Mouse (Mus musculus) spleen, adult 18-20 months (tissue): Measurements from ENCODE around the gene Gm5134.
"Not testable (repeated sequence)": the region's sequence is repeated elsewhere in the genome, so short reads cannot be mapped to it uniquely, and the experiment has no call there.

Experiments
- DNase-seq, 2 experiments: peaks; one replicate each; pipeline ENCODE4 v3.0.0; 2022; ENCODE audit warnings: mixed read lengths in 2 of 2

Gm5134 gene

DNA sequence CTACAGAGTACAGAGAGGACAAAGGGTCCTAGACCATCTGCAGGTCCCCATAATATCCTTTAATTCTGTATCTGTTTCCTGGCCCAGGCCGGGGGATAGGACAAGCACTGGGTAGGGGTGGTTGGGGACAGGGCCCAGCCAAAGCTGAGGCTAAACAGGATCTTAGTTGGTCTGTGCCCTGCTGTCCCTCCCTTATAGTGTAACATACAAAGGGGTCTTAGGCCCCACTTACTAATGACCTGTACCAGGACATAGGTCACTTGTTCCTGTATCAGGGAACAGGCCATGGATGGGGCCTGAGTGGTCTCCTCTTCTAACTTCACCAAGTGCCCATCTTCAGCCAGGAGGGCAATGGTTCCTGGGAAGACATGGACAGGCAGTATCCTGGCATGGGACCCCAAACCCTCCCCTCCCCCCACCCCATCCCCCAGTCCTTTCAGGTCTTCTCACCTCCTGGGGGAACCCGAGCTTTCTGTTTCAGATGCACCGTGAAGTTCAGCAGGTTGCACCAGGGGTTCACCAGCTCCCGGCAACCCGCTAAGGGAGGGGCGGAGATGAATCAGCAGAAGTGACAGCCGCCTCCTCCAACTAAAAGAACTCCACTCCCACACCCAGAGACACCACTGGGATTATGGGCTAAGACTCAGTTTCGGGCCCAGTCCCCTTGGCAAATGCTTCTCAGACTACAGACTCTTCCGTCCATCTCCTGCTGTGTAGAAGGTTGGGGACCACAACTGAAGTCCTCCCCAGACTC is 14.7 kb upstream of the Gm5134 start:
- no peak for DNase-seq

DNA sequence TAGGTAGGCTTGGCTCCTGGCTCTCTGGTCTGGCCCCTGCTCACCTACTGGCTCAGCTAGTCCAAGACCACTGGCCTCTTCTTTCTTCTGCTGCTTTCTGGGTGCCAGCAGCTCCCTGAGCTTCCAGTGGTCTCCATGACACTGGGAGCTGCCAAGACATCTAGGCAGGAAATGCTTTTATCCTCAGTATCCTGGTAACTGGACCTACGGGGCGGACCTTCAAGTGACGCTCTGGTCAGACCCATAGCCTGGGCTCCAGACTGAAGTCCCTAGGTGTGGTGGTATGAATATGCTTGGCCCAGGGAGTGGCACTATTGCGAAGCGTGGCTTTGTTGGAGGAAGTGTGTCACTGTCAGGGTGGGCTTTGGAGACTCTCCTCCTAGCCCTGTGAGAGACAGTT is 13.8 kb upstream of the Gm5134 start, which contains the start of gene Gm867:
Gene Gm867 (minus strand): TSS at position 153 of the 400 bp plus-strand sequence.
- DNase-seq: no peak

DNA sequence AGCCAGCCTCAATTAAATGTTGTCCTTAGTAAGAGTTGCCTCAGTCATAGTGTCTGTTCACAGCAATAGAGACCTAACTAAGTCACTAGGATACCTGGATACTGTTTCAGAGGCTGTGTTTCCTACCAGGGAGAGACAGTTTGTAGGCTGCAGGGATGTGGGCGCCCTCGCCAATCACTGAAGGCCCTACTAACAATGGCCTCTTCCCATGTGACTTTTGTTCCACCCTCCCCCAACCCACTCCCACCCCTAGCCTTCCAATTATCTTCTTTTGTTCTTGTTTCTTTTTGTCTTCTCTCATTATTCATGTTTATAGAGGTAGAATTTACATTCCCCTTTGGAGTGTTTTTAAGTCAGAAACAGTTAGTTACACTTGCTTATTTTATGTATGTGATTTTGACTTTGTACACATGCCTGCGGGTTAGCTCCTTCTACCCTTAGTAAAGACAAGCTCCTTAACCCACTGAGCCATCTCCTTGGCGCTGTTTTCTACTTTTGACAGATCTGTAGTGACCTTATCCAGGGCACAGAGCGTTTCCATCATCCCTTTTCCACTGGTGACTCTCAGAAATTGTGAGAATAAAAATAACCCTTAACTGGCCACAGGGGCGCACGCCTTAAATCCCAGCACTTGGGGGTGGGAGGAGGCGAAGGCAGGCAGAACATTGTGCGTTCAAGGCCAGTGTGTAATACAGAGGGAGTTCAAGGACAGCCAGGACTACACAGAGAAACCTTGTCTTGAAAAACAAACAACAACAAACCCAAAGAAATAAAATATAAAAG is 13.1 kb upstream of the Gm5134 start:
- DNase-seq: no peak

DNA sequence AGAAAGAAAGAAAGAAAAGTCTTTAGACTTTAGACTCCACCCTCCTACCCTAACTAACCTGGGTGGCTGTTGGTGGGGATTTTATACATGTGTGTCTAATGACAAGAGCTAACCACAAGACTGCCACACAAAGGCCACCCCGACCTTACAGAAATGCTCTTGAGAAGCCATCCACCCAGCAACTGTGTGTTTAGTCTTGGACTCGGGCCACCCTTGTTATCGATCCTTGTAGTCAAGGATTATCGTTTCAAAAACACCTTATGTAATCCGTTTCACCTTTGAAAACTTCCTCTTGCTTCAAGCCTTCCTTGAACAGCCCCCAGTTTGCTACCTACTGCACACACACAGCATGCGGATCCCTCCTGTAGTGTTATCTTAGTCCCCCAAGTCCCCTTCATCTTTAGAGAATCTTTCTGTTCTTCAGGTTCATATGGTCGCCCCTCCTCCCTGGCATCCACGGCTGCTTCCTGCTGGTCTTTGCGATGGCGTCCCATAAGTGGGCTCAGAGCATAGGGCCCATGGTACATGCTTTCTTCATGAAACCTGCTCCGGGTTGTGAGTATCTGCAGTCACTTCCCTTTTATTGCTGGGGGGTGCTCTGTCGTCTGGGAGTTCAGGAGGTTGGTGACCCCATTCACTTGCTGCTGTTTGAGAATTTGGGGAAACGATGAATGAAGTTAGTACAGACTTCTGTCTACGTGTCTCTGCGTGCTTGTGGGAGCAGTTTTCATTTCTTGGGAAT is 11.4 kb upstream of the Gm5134 start, which contains the start of gene Vpreb3:
Gene Vpreb3 (plus strand): TSS at position 322 of the 742 bp plus-strand sequence.
- no peak for DNase-seq

DNA sequence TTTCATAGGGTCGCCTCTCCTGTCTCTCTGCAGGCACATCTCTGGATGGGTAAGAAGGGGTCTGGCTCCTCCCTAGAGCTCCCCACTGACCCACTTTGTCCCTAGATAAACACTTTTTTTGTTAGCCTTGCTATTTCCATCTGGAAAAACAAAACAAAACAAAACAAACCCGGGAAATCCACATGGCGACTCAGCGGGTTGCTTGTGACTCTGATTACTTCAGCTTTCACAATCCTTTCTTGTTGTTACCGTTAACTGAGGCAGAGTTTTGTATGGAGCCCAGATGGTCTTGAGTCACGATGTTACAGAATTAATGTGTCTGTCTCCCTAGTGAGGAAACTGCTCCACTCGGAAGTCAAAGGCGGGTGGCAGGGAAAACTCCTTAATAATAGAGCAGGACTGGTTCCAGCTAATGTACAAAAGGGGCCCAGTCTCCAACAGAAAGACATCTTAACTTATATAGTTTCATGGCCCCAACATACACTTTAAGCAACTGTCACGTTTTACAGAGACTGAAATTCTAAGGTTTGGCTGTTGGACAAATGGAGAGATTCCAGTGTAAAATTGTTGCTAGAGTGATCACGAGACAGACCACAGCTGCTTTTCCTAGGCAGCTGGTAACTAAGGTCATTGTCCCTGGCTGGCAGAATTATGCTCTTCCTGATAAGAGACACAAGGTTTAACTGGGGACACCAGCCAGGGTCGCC is 10.1 kb upstream of the Gm5134 start:
- DNase-seq: no peak

DNA sequence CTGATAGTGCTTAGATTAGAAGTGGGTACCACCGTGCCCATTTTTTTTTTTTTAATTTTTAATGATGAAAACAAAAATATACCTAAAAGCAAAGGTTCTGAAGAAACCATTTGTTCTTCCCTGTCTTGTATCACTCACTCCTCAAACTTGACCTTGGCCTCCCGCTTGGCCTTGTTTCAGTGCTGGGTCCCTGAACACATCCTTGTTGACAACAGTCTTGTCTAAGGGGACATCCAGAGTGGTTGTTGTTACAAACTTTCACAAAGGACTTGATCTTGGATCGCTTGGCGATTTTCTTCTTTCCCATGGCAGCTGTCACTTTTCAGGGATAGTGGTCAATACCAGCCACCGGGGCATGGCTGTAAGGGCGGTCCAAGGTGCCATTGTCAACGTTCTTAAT is 9.1 kb upstream of the Gm5134 start:
- no peak for DNase-seq

DNA sequence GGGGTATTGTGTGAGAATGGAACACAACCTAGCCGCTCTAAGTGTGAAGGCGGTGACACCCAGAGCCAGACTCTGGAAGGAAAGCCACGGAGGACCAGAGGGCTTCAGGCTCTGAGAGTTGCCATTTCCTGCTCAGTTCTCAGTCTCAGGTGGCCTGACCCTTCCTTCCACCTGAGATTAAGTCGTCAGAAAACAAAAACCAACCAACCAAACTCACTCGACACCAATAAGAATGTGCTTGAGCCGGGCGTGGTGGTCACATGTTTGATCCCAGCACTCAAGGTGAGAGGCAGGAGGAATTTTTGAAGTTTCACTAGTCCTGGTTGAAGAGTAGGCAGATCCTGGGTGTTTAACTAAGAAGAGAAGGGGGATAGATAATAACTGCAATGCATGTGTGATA is 8.4 kb upstream of the Gm5134 start:
- no peak for DNase-seq

DNA sequence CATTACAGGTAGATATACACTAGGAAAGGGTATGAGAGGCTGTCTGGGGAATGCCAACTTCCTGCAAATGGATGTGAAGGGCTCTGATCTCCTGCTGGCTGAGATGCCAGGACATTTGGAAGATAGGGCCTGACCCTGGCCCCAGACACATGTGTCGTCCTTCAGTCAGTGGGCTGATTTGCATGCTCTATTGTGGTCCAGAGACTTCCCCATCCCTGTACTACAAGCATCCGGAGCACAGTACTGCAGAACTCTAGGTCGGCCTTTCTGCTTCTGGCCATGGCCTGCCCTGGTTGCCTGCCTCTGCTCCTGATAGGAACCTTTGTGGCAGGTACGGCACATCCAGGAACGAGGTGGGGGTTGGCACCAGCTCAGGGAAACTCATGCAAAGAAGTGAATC is 6.2 kb upstream of the Gm5134 start:
- peak in 1 of 2 experiments; percentile 36 for DNase-seq

DNA sequence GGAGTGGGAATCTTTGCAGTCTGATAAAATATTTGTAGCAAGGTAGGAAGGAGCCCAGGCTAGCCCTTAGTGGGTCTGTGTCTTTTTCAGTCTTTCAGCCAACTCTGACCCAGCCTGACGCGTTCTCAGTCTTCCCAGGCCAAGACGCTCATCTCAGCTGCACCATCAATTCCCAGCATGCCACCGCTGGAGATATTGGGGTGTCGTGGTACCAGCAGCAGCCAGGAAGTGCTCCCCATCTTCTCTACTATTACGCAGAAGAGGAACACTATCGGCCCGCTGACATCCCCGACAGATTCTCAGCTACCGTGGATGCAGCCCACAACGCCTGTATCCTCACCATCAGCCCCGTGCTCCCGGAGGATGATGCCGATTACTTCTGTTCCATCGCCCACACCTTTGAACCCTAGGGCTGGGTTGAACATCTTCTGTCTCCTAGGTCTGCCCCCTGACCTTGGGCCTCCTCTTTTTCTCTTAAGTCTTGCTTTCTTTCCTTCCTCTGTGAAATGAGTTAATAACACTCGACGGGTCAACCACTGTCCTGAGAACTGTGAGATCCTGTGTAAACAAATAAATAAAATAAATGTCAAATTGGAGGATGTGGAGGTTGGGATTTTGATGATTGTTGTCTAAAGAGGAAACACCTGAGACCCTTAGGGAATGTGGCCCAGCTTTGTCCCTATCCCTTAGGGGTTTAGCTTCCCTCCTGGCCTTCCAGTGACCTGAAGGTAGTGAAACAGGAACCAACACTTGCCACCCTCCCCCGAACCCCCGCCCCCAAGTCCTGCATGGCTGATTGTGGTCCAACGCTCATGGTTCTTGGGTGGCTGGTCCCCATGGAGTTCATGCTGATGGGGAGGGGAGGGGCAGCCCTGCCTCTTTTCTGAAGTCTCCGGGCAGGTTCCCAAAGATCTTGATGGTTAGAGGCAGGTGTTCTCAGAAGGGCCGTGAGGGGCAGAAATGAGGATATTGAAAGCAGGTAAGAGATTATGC is 5.0 kb upstream of the Gm5134 start:
- peak; percentile 64 to 70 for DNase-seq

DNA sequence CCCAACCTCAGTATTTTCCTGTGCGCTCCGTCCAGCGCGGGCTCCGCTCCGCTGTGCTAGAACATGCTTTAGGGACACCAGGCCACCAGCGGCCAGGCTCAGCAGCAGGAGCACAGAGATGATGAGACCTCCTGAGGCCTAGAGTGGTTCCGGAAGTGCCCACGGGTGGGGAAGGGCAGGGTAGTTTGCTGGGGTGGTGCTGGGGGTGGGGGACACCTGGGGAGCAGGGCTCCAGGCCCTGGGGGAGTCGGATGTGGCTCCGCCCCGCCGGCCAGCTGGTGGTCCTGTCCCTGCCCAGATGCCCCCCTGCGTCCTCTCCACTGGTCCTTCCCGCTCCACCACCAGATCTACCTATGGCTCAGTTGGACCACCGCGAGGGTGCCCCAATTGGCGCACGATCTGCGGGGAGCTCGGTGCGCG is 3.5 kb upstream of the Gm5134 start:
- peak; percentile 41 to 45 for DNase-seq

DNA sequence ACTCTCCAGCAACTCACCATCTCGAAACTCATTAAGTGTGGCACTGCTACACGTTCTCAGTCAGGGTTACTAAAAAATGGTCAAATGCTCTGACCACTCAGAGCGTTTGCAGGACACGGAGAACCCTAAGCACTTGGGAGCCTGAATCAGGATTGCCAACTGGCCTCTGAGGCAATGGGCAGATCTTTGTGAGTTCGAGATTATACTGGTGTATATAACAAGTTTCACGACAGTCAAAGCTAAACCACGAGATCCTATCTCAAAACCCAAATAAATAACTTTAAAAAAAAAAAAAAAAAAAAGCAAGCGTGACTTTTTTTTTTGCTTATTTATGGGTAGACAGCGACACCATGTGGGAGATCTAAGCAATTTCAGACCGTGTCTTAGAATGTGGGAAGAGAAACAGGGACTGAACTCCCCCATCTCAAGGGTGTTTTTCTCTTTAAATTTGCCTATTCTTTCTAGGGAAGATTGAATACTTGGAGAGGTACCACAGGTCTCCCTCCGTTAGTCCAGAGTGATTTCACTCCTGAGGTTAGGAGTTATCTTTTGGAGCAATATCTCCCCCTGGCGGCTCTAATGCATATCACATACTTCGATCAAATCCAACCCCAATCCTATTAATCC is 2.8 kb upstream of the Gm5134 start:
- DNase-seq: peak in 1 of 2 experiments; percentile 49

DNA sequence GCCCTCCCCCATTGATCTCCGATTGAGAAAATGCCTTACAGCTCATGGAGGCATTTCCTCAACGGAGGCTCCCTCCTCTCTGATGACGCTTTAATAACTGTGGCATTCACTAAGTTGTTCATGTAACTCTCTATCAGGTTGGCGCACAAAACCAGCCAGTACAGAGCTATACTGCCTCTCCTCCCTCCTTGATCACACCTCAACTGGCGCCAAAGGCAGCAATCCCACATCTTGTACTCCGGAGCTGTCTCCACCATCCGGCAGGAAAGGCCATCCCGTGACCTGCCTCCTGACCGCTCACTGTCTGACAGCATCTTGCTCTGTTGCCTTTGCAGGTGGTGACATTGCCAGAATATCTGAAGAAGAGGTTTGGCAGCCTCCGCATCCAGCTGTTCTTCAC is 19.5 kb downstream of the Gm5134 start:
- DNase-seq: no peak

DNA sequence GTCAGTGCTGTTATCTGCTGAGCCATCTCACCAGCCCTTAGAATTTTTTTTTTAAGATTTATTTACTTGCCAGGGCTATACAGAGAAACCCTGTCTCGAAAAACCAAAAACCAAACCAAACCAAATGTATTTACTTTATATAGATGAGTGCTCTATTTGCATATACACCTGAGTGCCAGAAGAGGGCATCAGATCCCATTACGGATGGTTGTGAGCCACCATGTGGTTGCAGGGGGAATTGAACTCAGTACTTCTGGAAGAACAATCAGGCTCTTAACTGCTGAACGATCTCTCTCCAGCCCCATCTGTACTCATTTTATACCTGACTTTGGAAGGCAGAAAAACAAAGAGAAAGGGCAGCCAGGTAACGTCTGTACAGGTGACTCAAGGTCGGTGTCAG is 20.9 kb downstream of the Gm5134 start:
- peak in 1 of 2 experiments; percentile 24 for DNase-seq

DNA sequence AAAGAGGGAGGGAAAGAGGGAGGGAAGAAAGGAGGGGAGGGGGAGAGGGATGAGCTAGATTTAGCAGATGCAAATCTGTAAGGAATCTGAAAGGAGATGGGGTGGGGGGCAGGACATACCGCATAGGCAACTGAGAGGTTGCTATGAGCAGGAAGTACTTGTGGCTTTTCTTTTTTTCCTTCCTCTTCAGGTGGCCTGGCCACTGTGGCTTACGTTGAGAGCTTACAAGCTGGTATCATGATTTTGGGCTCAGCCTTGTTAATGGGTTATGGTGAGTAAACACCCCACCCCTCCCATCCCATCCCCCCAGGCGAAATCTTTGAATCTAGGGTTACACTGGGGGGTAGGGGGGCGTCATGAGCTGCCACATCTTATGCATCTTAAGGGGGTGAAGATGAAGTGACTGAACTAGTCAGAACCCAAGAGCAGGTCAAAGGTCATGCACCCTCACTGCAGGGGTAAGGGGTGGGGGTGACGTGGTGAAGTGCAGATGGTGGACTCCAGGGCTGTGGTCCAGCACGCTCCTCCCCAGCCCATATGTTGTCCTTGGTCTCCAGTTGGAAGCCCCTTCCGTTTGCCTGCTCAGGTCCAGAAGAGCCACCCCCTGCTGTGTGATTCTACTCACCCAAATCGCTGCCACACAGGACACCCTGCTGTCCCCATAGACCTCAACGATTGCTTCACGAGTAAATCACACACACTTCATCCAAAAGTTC is 24.0 kb downstream of the Gm5134 start:
- no peak for DNase-seq

DNA sequence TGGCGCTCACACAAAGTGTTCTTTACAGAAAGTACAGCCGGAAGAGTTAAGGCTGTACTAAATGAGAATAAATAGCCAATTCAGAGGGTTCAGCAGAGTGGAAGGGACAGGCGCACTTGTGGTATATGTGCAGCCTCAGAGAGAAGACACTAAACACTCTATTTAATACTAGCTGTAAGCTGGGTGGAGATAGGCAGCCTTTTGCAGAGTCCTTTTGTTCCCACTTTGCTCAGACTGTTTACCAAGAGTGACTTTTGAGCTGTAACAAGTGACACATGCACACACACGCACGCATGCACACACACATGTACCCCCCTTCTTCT is 24.5 kb downstream of the Gm5134 start:
- no peak for DNase-seq

DNA sequence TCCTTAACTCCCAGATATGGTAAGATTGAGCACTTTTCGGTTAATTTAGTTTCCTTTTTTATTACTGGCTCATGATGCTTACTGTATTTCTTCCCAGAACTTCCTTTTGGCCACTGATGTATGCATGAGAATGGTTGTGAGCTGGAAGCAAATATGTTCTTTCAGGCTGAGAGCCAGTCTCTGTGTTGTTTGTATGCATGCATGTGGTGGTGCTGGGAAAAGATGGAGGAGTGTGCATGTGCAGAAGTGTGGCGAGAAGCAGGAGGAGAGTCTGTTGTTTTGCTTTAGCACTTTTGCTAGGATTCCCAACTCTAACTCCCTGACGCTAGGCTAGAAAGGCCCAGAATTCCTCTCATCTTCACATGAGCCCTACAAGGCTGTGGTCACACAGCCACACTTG is 25.1 kb downstream of the Gm5134 start:
- DNase-seq: no peak

DNA sequence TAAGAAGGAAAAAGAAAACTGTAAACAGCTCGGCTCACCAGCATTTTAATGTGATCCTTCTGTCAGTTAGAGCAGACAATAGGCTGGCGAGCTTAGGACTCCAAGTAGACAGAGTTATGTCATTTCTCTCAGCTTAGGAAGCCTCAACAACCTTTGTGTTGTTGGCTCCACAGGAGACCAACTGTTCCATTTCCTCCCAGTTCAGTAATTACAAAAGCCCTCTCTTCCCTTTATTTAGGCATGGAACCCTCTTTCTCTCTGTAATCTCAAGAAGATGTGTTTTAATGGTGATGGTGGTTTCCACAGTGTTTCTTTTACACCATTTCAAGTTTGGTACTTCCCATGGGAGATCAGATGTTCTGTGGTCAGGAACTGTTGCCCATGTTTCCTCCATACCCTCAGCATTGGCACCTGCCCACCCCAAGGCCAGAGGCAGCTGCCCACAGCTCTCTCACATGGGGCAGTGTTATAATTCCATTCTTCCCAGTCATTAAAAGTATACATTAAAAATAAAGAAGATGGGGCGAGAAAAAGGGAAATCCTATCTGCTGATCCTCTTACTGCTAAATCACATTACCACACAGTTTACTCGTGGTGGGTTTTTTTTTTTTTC is 36.2 kb downstream of the Gm5134 start:
- DNase-seq: no peak

DNA sequence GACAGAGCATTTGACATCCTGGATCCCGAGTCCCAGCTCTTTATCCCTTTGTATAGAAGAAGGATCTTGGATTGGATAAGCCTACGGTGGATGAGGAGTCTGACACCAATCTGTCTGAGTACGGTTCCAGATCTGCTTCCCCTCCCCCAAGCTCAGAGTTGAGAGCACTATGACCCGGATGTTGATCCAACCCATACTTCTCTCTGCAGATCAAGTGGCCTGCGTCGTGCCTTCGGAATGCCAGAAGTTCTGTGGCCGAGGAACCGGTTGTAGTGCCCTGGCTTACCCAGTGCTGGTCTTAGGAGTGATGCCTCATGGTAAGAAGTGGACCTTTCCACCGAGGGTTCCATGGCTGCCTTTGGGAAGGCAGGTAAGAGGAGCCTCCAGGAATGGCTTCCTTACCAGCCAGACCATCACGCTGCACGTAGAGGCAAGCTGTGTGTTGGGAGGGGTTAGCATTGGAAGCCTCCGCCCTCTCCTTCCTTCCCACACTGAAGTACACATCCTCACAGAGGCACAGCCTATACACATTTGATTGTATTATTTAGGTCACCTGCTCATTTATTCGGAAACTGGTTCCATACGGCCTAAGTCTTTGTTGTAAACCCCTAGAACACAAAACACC is 39.4 kb downstream of the Gm5134 start:
- DNase-seq: no peak

DNA sequence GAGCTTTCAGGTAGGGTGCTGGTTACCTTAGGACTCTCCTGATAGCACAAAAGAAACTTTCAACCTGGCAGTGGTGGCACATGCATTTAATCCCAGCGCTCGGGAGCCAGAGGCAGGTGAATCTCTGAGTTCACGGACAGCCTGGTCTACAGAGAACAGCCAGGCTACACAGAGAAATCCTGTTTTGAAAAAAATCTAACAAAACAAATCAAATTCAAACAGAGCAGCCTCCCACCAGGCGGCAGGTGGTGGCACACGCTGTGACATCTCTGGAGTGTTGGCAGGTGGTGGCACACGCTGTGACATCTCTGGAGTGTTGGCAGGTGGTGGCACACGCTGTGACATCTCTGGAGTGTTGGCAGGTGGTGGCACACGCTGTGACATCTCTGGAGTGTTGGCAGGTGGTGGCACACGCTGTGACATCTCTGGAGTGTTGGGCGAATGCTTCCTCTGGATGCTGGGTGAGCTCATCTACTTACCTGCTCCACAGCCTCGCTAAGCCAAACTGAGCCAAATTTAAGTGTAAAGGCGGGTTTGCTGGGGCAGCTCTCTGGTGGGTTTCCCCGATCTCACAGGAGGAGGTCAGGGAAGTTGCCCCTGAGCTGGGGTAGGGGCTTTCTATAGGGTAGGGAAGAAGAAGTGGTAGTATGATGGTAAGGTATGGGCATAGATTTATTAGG is 40.4 kb downstream of the Gm5134 start:
- not testable (repeated sequence) for DNase-seq
